Comparison of ENCODE assay signal across 24 mouse cellular contexts in genomic region chr12:31314310-31314709, GRCm38 (mm10).
"Had no signal": no experiment of that assay in that cellular context is flagged by ENCODE, and none has a peak within 500 bp of the region (broad histone marks: within the 10 kb centered on the region; RNA-seq: fewer than 3 reads in every experiment).

No protein-coding gene starts in this region.

- H3K27me3 ChIP-seq: limb, embryonic 13.5 days; liver, embryonic 12.5 days; liver, embryonic 15.5 days; lung, embryonic 15.5 days; midbrain, embryonic 13.5 days; neural tube, embryonic 13.5 days; stomach, embryonic 15.5 days had no signal

- H3K9me3 ChIP-seq: limb, embryonic 10.5 days; liver, embryonic 12.5 days; liver, embryonic 15.5 days; lung, embryonic 15.5 days; megakaryocyte, embryonic 14.5 days; midbrain, embryonic 10.5 days; midbrain, embryonic 13.5 days; neural tube, embryonic 13.5 days; stomach, embryonic 15.5 days had no signal

- ATAC-seq: liver, embryonic 12.5 days; midbrain, embryonic 13.5 days; midbrain, embryonic 16.5 days had no signal

- H3K4me3 ChIP-seq: layer of hippocampus, adult 2 months; limb, embryonic 10.5 days; limb, embryonic 13.5 days; liver, embryonic 12.5 days; liver, embryonic 15.5 days; lung, embryonic 15.5 days; megakaryocyte, embryonic 14.5 days; midbrain, embryonic 10.5 days; midbrain, embryonic 13.5 days; myocyte; neural tube, embryonic 13.5 days; stomach, embryonic 15.5 days had no signal

- H3K4me2 ChIP-seq: limb, embryonic 13.5 days; liver, embryonic 12.5 days; liver, embryonic 15.5 days; lung, embryonic 15.5 days; midbrain, embryonic 13.5 days; neural tube, embryonic 13.5 days; stomach, embryonic 15.5 days had no signal

- H3K4me1 ChIP-seq: limb, embryonic 13.5 days; liver, embryonic 12.5 days; liver, embryonic 15.5 days; lung, embryonic 15.5 days; megakaryocyte, embryonic 14.5 days; midbrain, embryonic 13.5 days; stomach, embryonic 15.5 days had no signal

- H3K36me3 ChIP-seq: liver, embryonic 15.5 days; midbrain, embryonic 13.5 days; neural tube, embryonic 13.5 days had no signal

- H3K9ac ChIP-seq: limb, embryonic 13.5 days; liver, embryonic 12.5 days; liver, embryonic 15.5 days; lung, embryonic 15.5 days; midbrain, embryonic 13.5 days; neural tube, embryonic 13.5 days; stomach, embryonic 15.5 days had no signal

- DNase-seq: kidney, postnatal 25 days; layer of hippocampus, adult 9-11 months; liver; lung, adult 18-20 months; lung, postnatal 10 days; lung, postnatal 36 days; retina, postnatal 1 day; right cerebral cortex, postnatal 25 days; spleen, adult 18-20 months; thymus, postnatal 25 days had no signal

- H3K27ac ChIP-seq: kidney, postnatal 0 days; layer of hippocampus, adult 2 months; limb, embryonic 10.5 days; limb, embryonic 13.5 days; liver, embryonic 12.5 days; liver, embryonic 15.5 days; lung, embryonic 15.5 days; midbrain, embryonic 10.5 days; midbrain, embryonic 13.5 days; neural tube, embryonic 13.5 days; stomach, embryonic 15.5 days had no signal
